Mouse (Mus musculus): ENCODE results near the gene Disc1. TPM values are rescaled to one million over a fixed set of nuclear protein-coding genes. Genes with fewer than 3 reads are reported as not detected.

Disc1 gene
- polyA plus RNA-seq (2014; fragmentation: Nextera tagmentation; extraction: Ambion mirVana) = 0.30 and 0.62 TPM in 2 replicates

GRCm38 (mm10) chr8:125053505-125054435 is at the start of gene Disc1:
Gene Disc1 (plus strand): TSS chr8:125054195.
- Histone ChIP-seq H3K27me3 (replicated peaks; ENCODE audit: control insufficient read depth, insufficient read depth, low read length) (peaks cover 31% of the 10 kb centered on the region), H3K9me3 (replicated peaks; ENCODE audit: control insufficient read depth, low read length) (no peaks in the 10 kb centered on the region), H3K36me3 (ENCODE audit: control insufficient read depth, insufficient read depth, low read length) (no peaks in the 10 kb centered on the region), H3K4me1 (ENCODE audit: control insufficient read depth, insufficient read depth, low read length) (no peaks in the 10 kb centered on the region), H3K9ac (ENCODE audit: low read length) (peak within 1 kb of the TSS; percentile 65), H3K27ac (ENCODE audit: low read depth, low read length) (peak within 1 kb of the TSS; percentile 27; the same call in 1 of the 2 replicates), H3K4me2 (ENCODE audit: low read length) (peak within 1 kb of the TSS; percentile 94), H3K4me3 (ENCODE audit: low read depth, low read length) (peak within 1 kb of the TSS; percentile 50)
- 3% methylated on average over 61 of the region's 65 CpGs for WGBS
- ATAC-seq (peak; percentile 52), DNase-seq (ENCODE audit: low spot score) (peak; percentile 31)

GRCm38 (mm10) chr8:125012695-125013627 is 41.0 kb upstream of the Disc1 start, which contains the start of gene Tsnax:
Gene Tsnax (plus strand): TSS chr8:125012997.
- Histone ChIP-seq H3K4me2 (ENCODE audit: low read length) (peak within 1 kb of the TSS; percentile 83), H3K4me3 (ENCODE audit: low read depth, low read length) (peak within 1 kb of the TSS; percentile 97), H3K9me3 (replicated peaks; ENCODE audit: control insufficient read depth, low read length) (no peaks in the 10 kb centered on the region), H3K27me3 (replicated peaks; ENCODE audit: control insufficient read depth, insufficient read depth, low read length) (no peaks in the 10 kb centered on the region), H3K27ac (ENCODE audit: low read depth, low read length) (peak within 1 kb of the TSS; percentile 79), H3K4me1 (ENCODE audit: control insufficient read depth, insufficient read depth, low read length) (peaks cover 2% of the 10 kb centered on the region; the same call in 1 of the 2 replicates), H3K9ac (ENCODE audit: low read length) (peak within 1 kb of the TSS; percentile 97), H3K36me3 (ENCODE audit: control insufficient read depth, insufficient read depth, low read length) (peaks cover 27% of the 10 kb centered on the region)
- 2% methylated on average over 84 of the region's 84 CpGs for WGBS
- DNase-seq (ENCODE audit: low spot score) (peak; percentile 95), ATAC-seq (peak; percentile 99)

GRCm38 (mm10) chr8:125024085-125024484 is 29.9 kb upstream of the Disc1 start:
- Histone ChIP-seq H3K4me2 (ENCODE audit: low read length) (no peak overlapping the region), H3K9ac (ENCODE audit: low read length) (no peak overlapping the region), H3K9me3 (replicated peaks; ENCODE audit: control insufficient read depth, low read length) (no peaks in the 10 kb centered on the region), H3K4me3 (ENCODE audit: low read depth, low read length) (no peak overlapping the region), H3K36me3 (ENCODE audit: control insufficient read depth, insufficient read depth, low read length) (peaks cover 54% of the 10 kb centered on the region), H3K27me3 (replicated peaks; ENCODE audit: control insufficient read depth, insufficient read depth, low read length) (no peaks in the 10 kb centered on the region), H3K27ac (ENCODE audit: low read depth, low read length) (no peak overlapping the region), H3K4me1 (ENCODE audit: control insufficient read depth, insufficient read depth, low read length) (no peaks in the 10 kb centered on the region)
- ATAC-seq = no peak
- DNase-seq (ENCODE audit: low spot score) = no peak
- 93% methylated on average over 8 of the region's 8 CpGs for WGBS

GRCm38 (mm10) chr8:125027211-125027610 is 26.8 kb upstream of the Disc1 start:
- 0 out of 2 replicates have a peak overlapping the region, but pooled peaks have one; percentile 28 for H3K27ac ChIP-seq (ENCODE audit: low read depth, low read length)
- no peak for ATAC-seq
- 38% methylated on average over 3 of the region's 3 CpGs for WGBS

GRCm38 (mm10) chr8:125028841-125029240 is 25.2 kb upstream of the Disc1 start:
- no peak for ATAC-seq
- Histone ChIP-seq H3K4me2 (ENCODE audit: low read length) (no peak overlapping the region), H3K36me3 (ENCODE audit: control insufficient read depth, insufficient read depth, low read length) (peaks cover 90% of the 10 kb centered on the region), H3K27me3 (replicated peaks; ENCODE audit: control insufficient read depth, insufficient read depth, low read length) (no peaks in the 10 kb centered on the region), H3K4me1 (ENCODE audit: control insufficient read depth, insufficient read depth, low read length) (no peaks in the 10 kb centered on the region), H3K4me3 (ENCODE audit: low read depth, low read length) (no peak overlapping the region), H3K27ac (ENCODE audit: low read depth, low read length) (no peak overlapping the region), H3K9ac (ENCODE audit: low read length) (no peak overlapping the region), H3K9me3 (replicated peaks; ENCODE audit: control insufficient read depth, low read length) (no peaks in the 10 kb centered on the region)
- no peak for DNase-seq (ENCODE audit: low spot score)
- WGBS = 91% methylated on average over 5 of the region's 5 CpGs

More at GRCm38 (mm10) chr8:125027211-125027610, 26.8 kb upstream of the Disc1 start:
- H3K36me3 ChIP-seq (ENCODE audit: control insufficient read depth, insufficient read depth, low read length) = peaks cover 78% of the 10 kb centered on the region
- no peak overlapping the region for H3K9ac ChIP-seq (ENCODE audit: low read length)
- H3K4me3 ChIP-seq (ENCODE audit: low read depth, low read length) = no peak overlapping the region
- no peaks in the 10 kb centered on the region for H3K27me3 ChIP-seq (replicated peaks; ENCODE audit: control insufficient read depth, insufficient read depth, low read length)
- DNase-seq (ENCODE audit: low spot score) = peak; percentile 41
- no peaks in the 10 kb centered on the region for H3K4me1 ChIP-seq (ENCODE audit: control insufficient read depth, insufficient read depth, low read length)
- no peaks in the 10 kb centered on the region for H3K9me3 ChIP-seq (replicated peaks; ENCODE audit: control insufficient read depth, low read length)
- H3K4me2 ChIP-seq (ENCODE audit: low read length) = no peak overlapping the region

GRCm38 (mm10) chr8:125031276-125031675 is 22.7 kb upstream of the Disc1 start:
- no peak overlapping the region for H3K4me3 ChIP-seq (ENCODE audit: low read depth, low read length)
- no peaks in the 10 kb centered on the region for H3K4me1 ChIP-seq (ENCODE audit: control insufficient read depth, insufficient read depth, low read length)
- no peak overlapping the region for H3K9ac ChIP-seq (ENCODE audit: low read length)
- 86% methylated on average over 5 of the region's 5 CpGs for WGBS
- DNase-seq (ENCODE audit: low spot score) = no peak
- no peak overlapping the region for H3K4me2 ChIP-seq (ENCODE audit: low read length)
- no peak overlapping the region for H3K27ac ChIP-seq (ENCODE audit: low read depth, low read length)
- peaks cover 86% of the 10 kb centered on the region for H3K36me3 ChIP-seq (ENCODE audit: control insufficient read depth, insufficient read depth, low read length)
- H3K9me3 ChIP-seq (replicated peaks; ENCODE audit: control insufficient read depth, low read length) = no peaks in the 10 kb centered on the region
- no peaks in the 10 kb centered on the region for H3K27me3 ChIP-seq (replicated peaks; ENCODE audit: control insufficient read depth, insufficient read depth, low read length)
- no peak for ATAC-seq

GRCm38 (mm10) chr8:125034669-125035068 is 19.3 kb upstream of the Disc1 start:
- DNase-seq (ENCODE audit: low spot score) (peak; percentile 70), ATAC-seq (peak; percentile 80)
- Histone ChIP-seq H3K27ac (ENCODE audit: low read depth, low read length) (peak overlapping the region; percentile 28; the same call in 1 of the 2 replicates), H3K4me2 (ENCODE audit: low read length) (no peak overlapping the region), H3K27me3 (replicated peaks; ENCODE audit: control insufficient read depth, insufficient read depth, low read length) (no peaks in the 10 kb centered on the region), H3K9ac (ENCODE audit: low read length) (no peak overlapping the region), H3K9me3 (replicated peaks; ENCODE audit: control insufficient read depth, low read length) (no peaks in the 10 kb centered on the region), H3K4me1 (ENCODE audit: control insufficient read depth, insufficient read depth, low read length) (no peaks in the 10 kb centered on the region), H3K36me3 (ENCODE audit: control insufficient read depth, insufficient read depth, low read length) (peaks cover 79% of the 10 kb centered on the region), H3K4me3 (ENCODE audit: low read depth, low read length) (no peak overlapping the region)
- WGBS = 26% methylated on average over 8 of the region's 8 CpGs

GRCm38 (mm10) chr8:125037081-125037480 is 16.9 kb upstream of the Disc1 start:
- 98% methylated on average over 7 of the region's 7 CpGs for WGBS
- ATAC-seq (no peak), DNase-seq (ENCODE audit: low spot score) (no peak)
- H3K4me3 ChIP-seq (ENCODE audit: low read depth, low read length) = no peak overlapping the region
- no peak overlapping the region for H3K27ac ChIP-seq (ENCODE audit: low read depth, low read length)
- no peaks in the 10 kb centered on the region for H3K27me3 ChIP-seq (replicated peaks; ENCODE audit: control insufficient read depth, insufficient read depth, low read length)
- no peak overlapping the region for H3K4me2 ChIP-seq (ENCODE audit: low read length)
- H3K4me1 ChIP-seq (ENCODE audit: control insufficient read depth, insufficient read depth, low read length) = no peaks in the 10 kb centered on the region
- peaks cover 65% of the 10 kb centered on the region for H3K36me3 ChIP-seq (ENCODE audit: control insufficient read depth, insufficient read depth, low read length)
- H3K9me3 ChIP-seq (replicated peaks; ENCODE audit: control insufficient read depth, low read length) = no peaks in the 10 kb centered on the region
- no peak overlapping the region for H3K9ac ChIP-seq (ENCODE audit: low read length)
